ENCODE assay signal across 8 mouse cellular contexts in genomic region chr2:92423702-92424461, GRCm38 (mm10). TPM values are rescaled to one million over a fixed set of nuclear protein-coding genes. Genes with fewer than 3 reads are reported as not detected.
DNase-seq lines count a peak whose midpoint lies in the region; ATAC-seq lines count a peak whose summit lies in the region.

No protein-coding gene starts in this region.

- no peaks in the 10 kb centered on the region for H3K9me3 ChIP-seq in hindbrain, embryonic 12.5 days (replicated peaks)
- no peaks in the 10 kb centered on the region for H3K9me3 ChIP-seq in midbrain, embryonic 12.5 days
- H3K9me3 ChIP-seq in stomach, embryonic 14.5 days (ENCODE audit: control insufficient read depth, low read depth, low read length), result no peaks in the 10 kb centered on the region

- H3K36me3 ChIP-seq in hindbrain, embryonic 12.5 days, result peaks cover 62% of the 10 kb centered on the region
- peaks cover 51% of the 10 kb centered on the region for H3K36me3 ChIP-seq in midbrain, embryonic 12.5 days
- H3K36me3 ChIP-seq in stomach, embryonic 14.5 days (ENCODE audit: control insufficient read depth, insufficient read depth, low read length), result peaks cover 34% of the 10 kb centered on the region

- 65% methylated on average over 9 of the region's 9 CpGs for WGBS in hindbrain, embryonic 12.5 days
- WGBS in midbrain, embryonic 12.5 days, result 66% methylated on average over 9 of the region's 9 CpGs
- 75% methylated on average over 9 of the region's 9 CpGs for WGBS in stomach, embryonic 14.5 days

- peak overlapping the region; percentile 82 for H3K27ac ChIP-seq in hindbrain, embryonic 12.5 days
- peak overlapping the region; percentile 86 for H3K27ac ChIP-seq in midbrain, embryonic 12.5 days (replicated peaks)
- peak overlapping the region; percentile 90 for H3K27ac ChIP-seq in stomach, embryonic 14.5 days (ENCODE audit: low read length)

- DNase-seq in NIH3T3 (ENCODE audit: low read depth), result peak; percentile 60
- peak; percentile 92 for DNase-seq in cerebellum, adult 9-10 months
- DNase-seq in gastrocnemius, adult 18-20 months (ENCODE audit: low spot score), result peak; percentile 97
- peak; percentile 72 to 76 for DNase-seq in layer of hippocampus, postnatal 25 days (ENCODE audit: extremely low spot score in 1 of 2, low spot score in 1 of 2)
- no peak for DNase-seq in c-Kit-positive CD71-positive TER-119-positive erythroid progenitor cells, embryonic 14.5 days (ENCODE audit: low spot score)

- H3K4me3 ChIP-seq in hindbrain, embryonic 12.5 days, result no peak overlapping the region
- H3K4me3 ChIP-seq in midbrain, embryonic 12.5 days, result no peak overlapping the region
- H3K4me3 ChIP-seq in stomach, embryonic 14.5 days (ENCODE audit: low read depth, low read length), result no peak overlapping the region

- H3K9ac ChIP-seq in hindbrain, embryonic 12.5 days, result peak overlapping the region; percentile 32; the same call in 1 of the 2 replicates
- H3K9ac ChIP-seq in midbrain, embryonic 12.5 days (replicated peaks), result peak overlapping the region; percentile 20; the same call in 1 of the 2 replicates
- H3K9ac ChIP-seq in stomach, embryonic 14.5 days (replicated peaks; ENCODE audit: low read depth, low read length), result no peak overlapping the region

- no peaks in the 10 kb centered on the region for H3K27me3 ChIP-seq in hindbrain, embryonic 12.5 days
- H3K27me3 ChIP-seq in midbrain, embryonic 12.5 days, result no peaks in the 10 kb centered on the region
- no peaks in the 10 kb centered on the region for H3K27me3 ChIP-seq in stomach, embryonic 14.5 days (ENCODE audit: control insufficient read depth, insufficient read depth, low read length)

- 0 out of 2 replicates have a peak, but pooled peaks have one; percentile 44 for ATAC-seq in hindbrain, embryonic 12.5 days (ENCODE audit: low FRiP score)
- ATAC-seq in midbrain, embryonic 12.5 days (ENCODE audit: low FRiP score, low read depth), result peak; percentile 28; the same call in 1 of the 2 replicates
- peak; percentile 47 for ATAC-seq in stomach, embryonic 14.5 days (ENCODE audit: insufficient number of reproducible peaks, insufficient read depth, low FRiP score, low read depth)

- H3K4me1 ChIP-seq in hindbrain, embryonic 12.5 days, result peaks cover 50% of the 10 kb centered on the region
- H3K4me1 ChIP-seq in midbrain, embryonic 12.5 days, result peaks cover 49% of the 10 kb centered on the region
- H3K4me1 ChIP-seq in stomach, embryonic 14.5 days (ENCODE audit: control insufficient read depth, insufficient read depth, low read length), result peaks cover 34% of the 10 kb centered on the region

- H3K4me2 ChIP-seq in hindbrain, embryonic 12.5 days (replicated peaks), result no peak overlapping the region
- 0 out of 2 replicates have a peak overlapping the region, but pooled peaks have one; percentile 21 for H3K4me2 ChIP-seq in midbrain, embryonic 12.5 days (replicated peaks)
- no peak overlapping the region for H3K4me2 ChIP-seq in stomach, embryonic 14.5 days (replicated peaks; ENCODE audit: low read depth, low read length)

RNA-seq across cellular contexts. Expression of gene Cry2, which starts 10.0 kb away (rescaled TPM):
- 10 to 100 TPM; 18.5 to 21.2 TPM for total RNA-seq in gastrocnemius, adult 18-20 months (2021)
- 38.1 and 39.9 TPM in 2 replicates for polyA plus RNA-seq in hindbrain, embryonic 12.5 days (2016; fragmentation: Nextera tagmentation; extraction: Ambion mirVana)
- 100 to 1,000 TPM in 1 of 2 experiments, 10 to 100 TPM in 1; 85.6 to 106 TPM for total RNA-seq in layer of hippocampus, postnatal 25 days (2021)
- polyA plus RNA-seq in midbrain, embryonic 12.5 days (2016; fragmentation: Nextera tagmentation; extraction: Ambion mirVana), result 36.1 and 37.7 TPM in 2 replicates
- polyA plus RNA-seq in stomach, embryonic 14.5 days (2014; fragmentation: Nextera tagmentation; extraction: Ambion mirVana), result 24.2 and 25.7 TPM in 2 replicates

RNA-seq across cellular contexts. Expression of gene Mapk8ip1, which starts 22.8 kb away (rescaled TPM):
- 1 to 10 TPM; 2.8 to 2.9 TPM for total RNA-seq in gastrocnemius, adult 18-20 months (2021)
- 112 and 115 TPM in 2 replicates for polyA plus RNA-seq in hindbrain, embryonic 12.5 days (2016; fragmentation: Nextera tagmentation; extraction: Ambion mirVana)
- 100 to 1,000 TPM; 339 to 369 TPM for total RNA-seq in layer of hippocampus, postnatal 25 days (2021)
- polyA plus RNA-seq in midbrain, embryonic 12.5 days (2016; fragmentation: Nextera tagmentation; extraction: Ambion mirVana), result 105 and 112 TPM in 2 replicates
- 11.3 and 12.7 TPM in 2 replicates for polyA plus RNA-seq in stomach, embryonic 14.5 days (2014; fragmentation: Nextera tagmentation; extraction: Ambion mirVana)

RNA-seq across cellular contexts. Expression of gene Slc35c1, which starts 36.5 kb away (rescaled TPM):
- total RNA-seq in gastrocnemius, adult 18-20 months (2021), result 1 to 10 TPM; 4.3 to 6.0 TPM
- 11.9 and 12.5 TPM in 2 replicates for polyA plus RNA-seq in hindbrain, embryonic 12.5 days (2016; fragmentation: Nextera tagmentation; extraction: Ambion mirVana)
- 10 to 100 TPM; 15.1 to 18.1 TPM for total RNA-seq in layer of hippocampus, postnatal 25 days (2021)
- 9.3 TPM in 2 replicates for polyA plus RNA-seq in midbrain, embryonic 12.5 days (2016; fragmentation: Nextera tagmentation; extraction: Ambion mirVana)
- 19.2 and 21.7 TPM in 2 replicates for polyA plus RNA-seq in stomach, embryonic 14.5 days (2014; fragmentation: Nextera tagmentation; extraction: Ambion mirVana)

RNA-seq across cellular contexts. Expression of gene 1700029I15Rik, which starts 41.5 kb away (rescaled TPM):
- total RNA-seq in gastrocnemius, adult 18-20 months (2021), result under 1 TPM; 0.66 to 0.73 TPM
- polyA plus RNA-seq in hindbrain, embryonic 12.5 days (2016; fragmentation: Nextera tagmentation; extraction: Ambion mirVana), result 7.6 and 8.1 TPM in 2 replicates
- 1 to 10 TPM; 3.6 to 4.7 TPM for total RNA-seq in layer of hippocampus, postnatal 25 days (2021)
- polyA plus RNA-seq in midbrain, embryonic 12.5 days (2016; fragmentation: Nextera tagmentation; extraction: Ambion mirVana), result 7.4 TPM in 2 replicates
- 1.4 and 2.6 TPM in 2 replicates for polyA plus RNA-seq in stomach, embryonic 14.5 days (2014; fragmentation: Nextera tagmentation; extraction: Ambion mirVana)

RNA-seq across cellular contexts. Expression of gene Large2, which starts 49.2 kb away (rescaled TPM):
- total RNA-seq in gastrocnemius, adult 18-20 months (2021), result under 1 TPM in 1 of 2 experiments, not detected in 1; 0.57 TPM
- 5.4 and 7.0 TPM in 2 replicates for polyA plus RNA-seq in hindbrain, embryonic 12.5 days (2016; fragmentation: Nextera tagmentation; extraction: Ambion mirVana)
- total RNA-seq in layer of hippocampus, postnatal 25 days (2021), result under 1 TPM; 0.34 to 0.96 TPM
- 4.7 and 7.4 TPM in 2 replicates for polyA plus RNA-seq in midbrain, embryonic 12.5 days (2016; fragmentation: Nextera tagmentation; extraction: Ambion mirVana)
- 14.8 and 14.9 TPM in 2 replicates for polyA plus RNA-seq in stomach, embryonic 14.5 days (2014; fragmentation: Nextera tagmentation; extraction: Ambion mirVana)
